Mouse (Mus musculus): Measurements from ENCODE around the gene Gm3618.
"Not testable (repeated sequence)": the region's sequence is repeated elsewhere in the genome, so short reads cannot be mapped to it uniquely, and the experiment has no call there.

The Gm3618 gene

GRCm38 (mm10) chr14:6343578-6343977 lies at the start of gene Gm3618:
Gene Gm3618 (minus strand): TSS chr14:6343678.
- not testable (repeated sequence) for DNase-seq

GRCm38 (mm10) chr14:6390219-6390618 lies 46.7 kb upstream of the Gm3618 start, which contains the start of gene Gm16440:
Gene Gm16440 (minus strand): TSS chr14:6390319.
- DNase-seq = not testable (repeated sequence)

GRCm38 (mm10) chr14:6304743-6305142 lies 38.7 kb downstream of the Gm3618 start, which contains the start of gene Gm21103:
Gene Gm21103 (minus strand): TSS chr14:6304843.
- not testable (repeated sequence) for DNase-seq

- peak; percentile 32 for DNase-seq
These were observed 56.4 kb downstream of the Gm3618 start, which contains the start of gene Gm3411 for GRCm38 (mm10) chr14:6286931-6287715. Gene Gm3411 (minus strand): TSS chr14:6287250.
